Mouse (Mus musculus) thymus, postnatal 10 days (tissue): Measurements from ENCODE around the gene Acvr1b.

Source experiments
- DNase-seq, 2 experiments: peaks; one replicate each; pipeline ENCODE4 v3.0.0; 2021; ENCODE audit warnings: low spot score in 2 of 2

Gene Acvr1b

DNA sequence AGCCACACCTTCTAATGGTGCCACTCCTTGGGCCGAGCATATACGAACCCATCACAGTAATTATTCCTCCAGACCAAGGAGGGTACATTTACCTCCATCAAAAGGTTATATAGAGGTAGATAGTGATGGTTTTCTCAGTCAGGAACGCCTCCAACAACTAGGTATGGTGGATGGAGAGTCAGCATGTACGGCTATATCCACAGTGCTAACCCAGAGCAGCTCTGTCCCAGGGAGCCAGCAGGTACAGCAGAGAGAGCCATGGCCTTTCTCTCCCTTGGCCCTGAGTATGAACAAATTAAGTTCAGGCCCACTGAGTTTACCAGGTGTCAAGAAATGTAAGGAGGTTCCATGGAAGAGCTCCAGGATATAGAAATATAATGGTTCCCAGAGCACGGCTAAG, 78.1 kb downstream of the Acvr1b start:
- DNase-seq, result no peak

DNA sequence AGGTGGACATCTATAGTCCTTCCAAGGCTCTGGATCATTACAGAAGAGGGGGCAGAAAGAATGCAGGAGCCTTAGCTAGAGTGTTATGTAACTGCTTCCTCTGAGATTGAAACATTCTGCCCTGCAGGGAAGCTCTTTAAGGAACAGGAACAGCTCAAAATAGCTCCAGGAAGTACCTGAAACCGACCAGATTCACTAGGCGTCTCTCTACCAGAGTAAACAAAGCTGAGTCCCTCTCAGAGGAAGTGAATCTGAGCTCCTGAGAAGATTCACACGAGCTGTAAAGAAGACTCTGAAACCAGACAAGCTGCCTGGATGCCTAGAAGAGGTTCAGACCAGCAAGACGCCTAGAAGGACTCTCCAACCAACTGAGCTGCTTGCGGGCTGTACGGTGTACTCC, 78.7 kb downstream of the Acvr1b start:
- no peak for DNase-seq

- DNase-seq, result no peak
Observed at GRCm38 (mm10) chr15:101253563-101253885, 79.7 kb downstream of the Acvr1b start.

DNA sequence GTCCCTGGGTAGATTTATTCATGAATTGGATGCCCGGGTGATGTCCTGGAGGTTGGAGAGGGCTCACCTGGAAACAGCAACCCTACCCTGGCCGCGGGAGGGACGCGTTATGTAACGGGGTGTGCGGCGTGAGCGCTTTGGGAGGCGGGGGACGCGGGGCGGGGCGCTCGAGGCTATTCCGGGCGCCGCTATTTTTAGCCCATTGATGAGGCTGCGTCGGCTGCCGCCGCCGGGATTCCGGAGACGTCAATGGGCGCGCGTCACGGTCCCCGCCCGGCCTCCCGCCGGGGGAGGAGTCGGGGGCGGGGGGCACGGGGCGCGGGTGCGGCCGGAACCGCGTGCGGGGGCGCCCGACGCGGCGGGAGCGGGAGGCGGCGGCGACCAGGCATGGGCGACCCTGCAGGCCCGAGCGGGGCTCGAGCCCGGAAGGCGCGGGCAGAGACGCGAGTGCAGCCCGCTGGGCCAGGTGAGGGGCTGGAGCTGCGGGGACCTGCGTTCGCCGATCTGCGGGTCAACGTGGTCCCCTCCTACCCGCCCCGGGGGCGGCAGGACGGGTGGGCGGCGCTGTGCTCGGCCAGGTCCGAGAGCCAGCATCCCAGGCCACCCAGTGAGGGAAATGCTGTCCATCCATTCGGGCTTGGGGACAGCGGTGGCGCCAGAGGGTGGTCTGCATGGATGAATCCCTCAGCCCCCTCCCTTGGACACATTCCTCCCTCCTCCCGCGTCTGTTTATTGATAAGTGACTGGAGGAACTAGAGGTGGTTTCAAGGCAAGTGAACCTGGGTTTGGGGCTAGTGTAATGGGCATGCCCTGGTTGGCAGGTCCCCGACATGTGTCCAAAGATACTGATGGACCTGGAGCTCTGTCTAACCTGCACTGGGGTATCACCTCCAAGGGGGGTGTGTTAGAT, 80.3 kb downstream of the Acvr1b start, which contains the start of gene Nr4a1:
Nr4a1 (plus strand) TSS at position 384 of the 910 bp plus-strand sequence.
- peak; percentile 57 to 58 for DNase-seq

DNA sequence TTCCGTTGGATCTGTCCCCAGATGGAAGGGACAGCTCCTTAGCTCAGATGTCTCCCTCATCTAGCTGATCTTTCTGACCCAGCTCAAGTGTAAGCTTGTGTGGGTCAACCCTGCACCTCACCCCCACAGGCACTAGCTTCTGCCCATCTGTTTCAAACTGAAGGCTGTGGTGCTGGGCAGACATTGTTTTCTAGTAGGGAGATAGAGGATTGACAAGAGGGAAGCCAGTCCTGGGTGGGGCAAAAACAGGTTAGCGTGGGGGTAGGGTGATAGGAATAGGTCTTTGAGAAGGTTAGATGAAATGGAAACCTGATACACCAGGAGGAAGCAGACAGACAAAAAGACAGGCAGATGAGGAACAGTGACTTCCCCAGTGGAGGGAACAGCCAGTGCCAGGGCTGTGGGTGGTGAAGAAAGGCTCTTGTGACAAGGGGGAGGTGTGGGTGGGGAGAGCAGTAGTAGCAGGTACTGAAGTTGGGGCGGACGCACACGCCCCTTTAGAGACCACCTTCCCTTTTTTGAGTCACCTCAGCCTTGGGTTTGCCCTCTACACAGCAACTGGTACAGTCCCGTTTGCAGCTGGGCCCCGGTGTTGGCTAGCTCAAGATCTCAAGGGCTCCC, 82.1 kb downstream of the Acvr1b start:
- DNase-seq, result no peak

DNA sequence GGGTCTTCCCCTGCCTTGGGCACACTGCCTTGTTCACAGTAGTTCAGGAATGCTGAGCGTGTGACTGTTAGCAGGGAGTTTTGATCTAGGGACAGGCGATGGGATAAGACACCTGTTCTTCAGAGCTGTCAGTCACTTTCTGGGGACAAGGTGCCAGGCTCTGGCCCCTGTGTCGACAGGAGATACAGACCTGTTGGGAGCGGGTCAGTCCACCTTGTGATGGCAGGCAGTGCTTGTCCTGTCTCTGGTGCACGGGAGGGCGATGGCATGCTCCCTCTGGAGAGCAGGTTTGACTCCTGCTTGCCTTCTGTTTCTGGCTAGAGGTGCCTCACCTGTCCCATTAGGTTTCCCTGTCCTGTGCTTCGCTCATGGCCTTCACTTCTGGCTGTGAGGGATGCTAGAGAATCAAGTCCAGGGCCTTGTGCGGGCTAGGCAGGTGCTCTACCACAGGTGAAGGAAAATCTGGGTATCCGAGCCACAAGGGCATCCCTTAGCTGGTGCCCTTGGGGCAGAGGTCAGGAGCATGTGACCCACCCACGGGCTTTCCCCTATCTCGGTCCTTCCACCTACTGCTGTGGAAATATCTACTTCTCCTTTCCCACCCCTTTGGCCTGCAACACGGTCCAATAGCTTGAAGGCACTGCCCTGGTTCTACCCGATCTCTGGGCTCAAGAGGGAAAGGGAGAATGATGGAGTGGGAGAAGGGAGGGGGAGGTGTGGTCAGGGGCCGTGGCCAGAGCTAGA, 82.8 kb downstream of the Acvr1b start:
- no peak for DNase-seq

DNA sequence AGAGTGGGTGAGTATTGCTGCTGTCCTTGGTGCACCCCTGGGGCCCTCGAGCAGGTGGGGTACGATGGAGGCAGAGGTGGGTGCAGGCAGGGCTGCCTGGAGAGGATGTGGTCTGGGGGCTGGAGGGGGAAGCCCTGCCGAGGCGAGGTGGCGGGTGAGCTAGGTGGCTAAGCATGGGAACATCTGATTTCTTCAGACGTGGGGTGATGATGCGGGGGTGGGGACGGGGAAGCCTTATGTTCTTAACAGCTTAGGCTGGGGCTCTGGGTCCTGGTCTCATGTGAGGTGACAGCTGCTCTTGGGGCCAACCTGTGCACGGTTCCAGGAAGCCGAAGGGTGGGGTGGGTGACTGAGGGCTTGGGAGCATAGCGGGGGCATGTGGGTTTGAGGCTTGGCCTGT, 84.6 kb downstream of the Acvr1b start:
- DNase-seq, result peak; percentile 86 to 92

DNA sequence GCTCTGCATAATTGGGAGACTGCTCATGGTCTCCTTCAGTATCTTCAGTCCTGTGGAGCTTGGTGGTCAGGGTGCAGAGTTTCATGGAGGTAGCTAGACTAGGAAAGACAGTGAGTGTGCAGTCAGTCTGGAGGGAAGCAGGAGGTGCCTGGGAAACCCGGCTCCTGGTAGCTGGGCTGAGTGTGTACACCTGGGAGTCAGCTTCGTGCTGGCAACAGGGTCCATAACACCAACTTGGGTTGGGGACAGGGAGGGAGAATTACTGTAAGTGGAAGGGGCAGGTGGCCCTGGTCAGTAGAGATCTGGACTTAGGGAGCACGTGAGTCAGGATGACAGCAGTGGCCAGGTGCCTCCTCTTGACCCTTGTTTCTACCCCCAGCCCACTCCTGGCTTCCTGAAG, 86.1 kb downstream of the Acvr1b start:
- DNase-seq, result no peak

DNA sequence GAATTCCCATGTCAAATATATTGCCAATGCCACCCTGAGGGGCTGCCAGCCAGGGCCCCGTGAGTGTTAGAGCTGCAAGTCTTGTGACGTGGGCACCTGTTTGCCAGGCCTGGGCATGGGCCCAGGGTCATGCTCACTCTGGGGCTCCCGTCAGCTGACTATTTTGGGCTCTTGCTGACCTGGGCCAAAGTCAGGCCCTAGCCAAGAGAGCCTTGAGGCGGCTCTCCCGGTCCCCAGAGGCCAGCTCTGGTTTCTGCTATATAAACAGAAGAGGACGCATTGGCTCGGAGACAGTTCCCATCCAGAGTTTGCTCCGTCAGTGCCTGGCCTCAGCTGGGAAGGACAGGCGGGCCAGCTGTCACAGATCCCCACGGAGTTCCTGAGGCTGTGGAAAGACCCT, 86.5 kb downstream of the Acvr1b start:
- no peak for DNase-seq

GRCm38 (mm10) chr15:101260874-101261622, 87.2 kb downstream of the Acvr1b start:
- no peak for DNase-seq

DNA sequence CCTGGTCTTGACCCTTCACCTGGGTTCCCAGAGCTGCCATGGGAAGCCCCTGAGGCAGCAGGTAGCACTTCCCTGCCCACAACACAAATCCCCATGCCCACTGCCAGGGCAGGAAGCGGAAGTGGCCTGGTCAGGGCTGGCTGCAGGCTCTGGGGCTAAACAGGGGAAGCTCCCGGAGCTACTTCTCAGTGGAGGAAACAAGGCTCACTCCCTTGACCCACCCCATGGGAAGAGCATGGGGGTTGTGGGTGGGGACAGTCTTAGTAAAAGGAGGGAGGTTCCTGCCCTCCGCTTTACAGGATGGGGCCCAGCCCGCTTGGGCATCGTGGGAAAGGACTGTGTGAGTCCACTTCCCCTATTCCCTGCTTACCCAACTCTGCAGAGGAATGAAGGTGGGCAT, 88.6 kb downstream of the Acvr1b start:
- no peak for DNase-seq
